Mouse (Mus musculus): ENCODE data around the gene Eef1akmt3. TPM values are rescaled to one million over a fixed set of nuclear protein-coding genes. Genes with fewer than 3 reads are reported as not detected.

Gene Eef1akmt3
- polyA plus RNA-seq, 1 experiment: not detected

- H3K27ac ChIP-seq (replicated peaks; ENCODE audit: low read depth, low read length): no peak overlapping the region
- H3K4me3 ChIP-seq (ENCODE audit: insufficient read depth, low read depth, low read length): peak overlapping the region; percentile 39
- H3K4me1 ChIP-seq (ENCODE audit: control insufficient read depth, insufficient read depth, insufficient read length, low read length): peaks cover 6% of the 10 kb centered on the region
Observed at GRCm38 (mm10) chr10:127048608-127049394, 7.5 kb upstream of the Eef1akmt3 start.

GRCm38 (mm10) chr10:127047954-127048353, 6.6 kb upstream of the Eef1akmt3 start, which contains the start of gene Cyp27b1:
Gene Cyp27b1 (plus strand): TSS chr10:127048250.
- Histone ChIP-seq H3K27ac (replicated peaks; ENCODE audit: low read depth, low read length) (no peak within 1 kb of the TSS), H3K4me1 (ENCODE audit: control insufficient read depth, insufficient read depth, insufficient read length, low read length) (peaks cover 6% of the 10 kb centered on the region), H3K4me3 (ENCODE audit: insufficient read depth, low read depth, low read length) (peak within 1 kb of the TSS; percentile 39)

- Histone ChIP-seq H3K4me1 (ENCODE audit: control insufficient read depth, insufficient read depth, insufficient read length, low read length) (0 out of 2 replicates have a peak, but pooled peaks cover 3% of the 10 kb centered on the region), H3K4me3 (ENCODE audit: insufficient read depth, low read depth, low read length) (no peak overlapping the region; the same call in 1 of the 2 replicates), H3K27ac (replicated peaks; ENCODE audit: low read depth, low read length) (no peak overlapping the region)
Observed at GRCm38 (mm10) chr10:127043187-127043586, 1.9 kb upstream of the Eef1akmt3 start.

GRCm38 (mm10) chr10:127042468-127043115, 1.3 kb upstream of the Eef1akmt3 start:
- no peak overlapping the region for H3K27ac ChIP-seq (replicated peaks; ENCODE audit: low read depth, low read length)
- H3K4me3 ChIP-seq (ENCODE audit: insufficient read depth, low read depth, low read length): peak overlapping the region; percentile 96
- 0 out of 2 replicates have a peak, but pooled peaks cover 3% of the 10 kb centered on the region for H3K4me1 ChIP-seq (ENCODE audit: control insufficient read depth, insufficient read depth, insufficient read length, low read length)

- Histone ChIP-seq H3K27ac (replicated peaks; ENCODE audit: low read depth, low read length) (no peak overlapping the region), H3K4me3 (ENCODE audit: insufficient read depth, low read depth, low read length) (peak overlapping the region; percentile 96), H3K4me1 (ENCODE audit: control insufficient read depth, insufficient read depth, insufficient read length, low read length) (0 out of 2 replicates have a peak, but pooled peaks cover 3% of the 10 kb centered on the region)
Observed at GRCm38 (mm10) chr10:127041774-127042338, 543 bp upstream of the Eef1akmt3 start.

DNA sequence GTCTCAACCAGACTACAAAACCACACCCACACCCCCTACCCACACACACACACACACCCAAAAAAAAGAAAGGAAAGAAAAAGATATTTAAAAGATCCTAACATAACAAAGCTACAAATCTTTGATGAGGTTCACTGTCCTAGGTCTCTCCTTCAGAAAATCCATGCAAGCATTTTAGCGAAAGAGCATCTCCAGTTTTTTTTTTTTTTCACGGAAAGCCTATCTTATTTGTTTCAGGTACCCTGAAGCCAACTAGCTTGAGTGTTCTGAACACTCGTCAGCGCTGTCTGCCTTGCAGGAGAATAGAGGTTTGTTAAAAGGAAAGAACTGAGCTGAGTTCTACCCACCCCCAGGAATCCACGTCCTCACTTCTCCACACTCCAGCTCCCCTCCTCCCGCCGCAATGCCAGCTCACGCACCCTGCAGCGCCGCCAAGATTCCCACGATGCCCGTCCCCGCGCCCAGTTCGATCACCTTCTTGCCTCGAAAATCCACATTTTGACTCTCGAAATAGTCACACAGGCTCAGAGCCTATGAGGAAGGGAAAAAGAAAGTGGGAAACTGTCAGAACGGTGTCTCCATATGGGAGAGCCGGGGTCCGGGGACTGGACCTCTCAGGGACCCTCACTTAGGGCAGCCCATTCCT, 621 bp downstream of the Eef1akmt3 start:
- Histone ChIP-seq H3K27ac (replicated peaks; ENCODE audit: low read depth, low read length) (no peak overlapping the region), H3K4me3 (ENCODE audit: insufficient read depth, low read depth, low read length) (peak overlapping the region; percentile 96), H3K4me1 (ENCODE audit: control insufficient read depth, insufficient read depth, insufficient read length, low read length) (0 out of 2 replicates have a peak, but pooled peaks cover 3% of the 10 kb centered on the region)

DNA sequence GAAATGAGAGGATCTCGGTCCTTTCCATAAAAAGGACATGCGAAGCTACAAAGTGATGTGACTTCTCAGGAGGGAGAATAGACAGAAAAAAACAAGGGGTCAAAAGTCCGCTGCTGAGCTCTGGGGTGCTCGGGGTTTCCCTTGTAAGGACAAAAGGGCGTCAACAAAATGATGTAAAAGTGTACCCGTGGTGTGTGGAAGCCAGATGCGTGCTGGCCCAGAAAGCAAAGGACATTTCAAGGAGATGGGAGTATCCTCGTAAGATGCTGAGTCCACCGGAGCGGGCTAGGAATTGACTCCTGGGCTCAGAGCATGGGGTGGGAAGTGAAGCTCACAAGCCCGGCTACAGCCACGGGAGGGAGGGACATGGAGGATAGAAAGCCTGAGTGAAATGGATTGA, 3.7 kb downstream of the Eef1akmt3 start:
- Histone ChIP-seq H3K4me3 (ENCODE audit: insufficient read depth, low read depth, low read length) (no peak overlapping the region), H3K4me1 (ENCODE audit: control insufficient read depth, insufficient read depth, insufficient read length, low read length) (0 out of 2 replicates have a peak, but pooled peaks cover 3% of the 10 kb centered on the region), H3K27ac (replicated peaks; ENCODE audit: low read depth, low read length) (no peak overlapping the region)

DNA sequence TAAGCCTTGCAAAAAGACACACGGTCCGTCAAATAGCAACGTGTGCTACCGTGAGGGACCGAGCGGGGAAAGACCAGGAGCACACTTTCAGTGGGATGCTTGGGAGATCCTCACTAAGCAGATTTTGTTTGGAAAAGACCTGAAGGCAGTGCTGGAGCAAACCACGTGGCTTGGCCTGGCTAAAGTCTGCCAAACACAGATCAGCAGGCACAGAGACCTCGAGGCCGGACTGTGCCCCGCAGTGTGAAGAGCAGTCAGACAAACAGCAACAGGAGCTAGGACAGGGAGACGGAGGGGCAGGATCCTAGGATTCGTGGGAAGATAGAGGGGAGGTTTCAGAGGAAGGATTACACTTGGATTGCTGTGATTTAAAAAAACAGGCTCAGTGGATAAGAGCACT, 5.0 kb downstream of the Eef1akmt3 start:
- Histone ChIP-seq H3K4me3 (ENCODE audit: insufficient read depth, low read depth, low read length) (no peak overlapping the region), H3K27ac (replicated peaks; ENCODE audit: low read depth, low read length) (no peak overlapping the region), H3K4me1 (ENCODE audit: control insufficient read depth, insufficient read depth, insufficient read length, low read length) (0 out of 2 replicates have a peak, but pooled peaks cover 3% of the 10 kb centered on the region)

DNA sequence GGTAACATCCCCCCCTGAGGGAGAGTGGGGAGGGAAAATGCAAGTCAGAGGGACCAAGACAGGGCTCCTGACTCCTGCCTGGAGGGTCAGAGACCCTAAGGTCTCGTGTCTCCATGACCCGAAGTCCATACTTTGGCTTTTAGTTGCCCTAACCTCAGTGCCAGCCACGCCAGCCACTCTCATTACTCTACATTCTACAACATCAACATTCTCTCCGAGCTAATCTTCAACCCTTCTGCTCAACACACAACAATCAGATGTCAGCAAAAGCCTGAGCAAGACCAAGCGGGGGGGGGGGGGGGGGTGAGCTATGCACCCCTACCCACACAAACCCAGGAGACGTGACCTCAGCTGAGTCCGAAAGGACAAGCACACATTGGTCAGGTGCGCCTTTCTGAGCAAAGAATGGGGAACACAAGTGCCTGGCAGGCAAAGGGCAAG, 8.0 kb downstream of the Eef1akmt3 start:
- H3K4me1 ChIP-seq (ENCODE audit: control insufficient read depth, insufficient read depth, insufficient read length, low read length): no peaks in the 10 kb centered on the region
- H3K4me3 ChIP-seq (ENCODE audit: insufficient read depth, low read depth, low read length): no peak overlapping the region
- H3K27ac ChIP-seq (replicated peaks; ENCODE audit: low read depth, low read length): no peak overlapping the region

DNA sequence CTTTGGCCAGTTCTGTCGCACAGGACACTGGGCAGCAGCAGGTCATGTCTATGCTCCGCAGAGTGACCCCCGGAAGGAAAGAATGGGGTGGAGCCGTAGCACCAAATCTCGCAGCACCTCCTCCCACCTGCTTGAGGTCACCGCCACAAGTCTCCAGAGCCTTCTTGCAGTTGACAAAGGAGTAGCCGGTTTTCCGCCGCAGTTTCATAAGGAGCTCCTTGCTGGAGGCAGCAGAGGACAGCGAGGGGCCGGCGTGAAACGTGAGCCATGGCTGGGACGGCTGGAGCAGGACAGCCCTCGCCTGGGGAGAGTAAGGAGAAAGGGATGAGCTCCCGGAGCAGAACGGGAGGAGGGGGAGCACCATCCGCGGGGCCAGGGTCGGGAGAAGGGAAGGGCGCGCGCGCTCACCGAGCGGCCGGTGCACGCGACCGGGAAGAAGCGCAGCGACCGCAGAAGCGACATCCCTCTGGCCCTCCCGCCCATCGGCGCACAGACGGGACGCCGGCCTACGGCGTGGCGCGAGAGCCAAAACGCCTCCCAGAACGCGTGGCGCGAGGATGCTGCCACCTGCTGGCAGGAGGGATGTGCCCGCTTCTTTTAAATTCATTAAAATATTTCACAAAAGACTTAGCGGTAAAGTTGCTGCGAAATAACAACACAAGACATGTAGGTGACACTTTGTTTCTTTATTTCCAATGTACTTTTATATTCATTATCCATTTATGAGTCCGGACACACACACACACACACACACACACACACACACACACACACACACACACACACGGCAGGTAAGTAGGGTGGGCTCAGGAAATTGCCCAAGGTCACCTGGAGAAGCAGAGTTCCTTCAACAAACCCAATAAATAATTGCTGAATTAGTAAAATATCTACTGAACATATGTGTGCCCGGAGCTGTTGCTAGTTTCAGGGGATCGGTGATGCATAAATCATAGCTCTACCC, 10.7 kb downstream of the Eef1akmt3 start, which contains the start of gene Tsfm:
TSS of gene Tsfm (minus strand) at position 505 of the 961 bp plus-strand sequence.
- no peaks in the 10 kb centered on the region for H3K4me1 ChIP-seq (ENCODE audit: control insufficient read depth, insufficient read depth, insufficient read length, low read length)
- peak within 1 kb of the TSS; percentile 47 for H3K27ac ChIP-seq (replicated peaks; ENCODE audit: low read depth, low read length)
- peak within 1 kb of the TSS; percentile 82 for H3K4me3 ChIP-seq (ENCODE audit: insufficient read depth, low read depth, low read length)

- Histone ChIP-seq H3K4me3 (ENCODE audit: insufficient read depth, low read depth, low read length) (no peak overlapping the region), H3K27ac (replicated peaks; ENCODE audit: low read depth, low read length) (no peak overlapping the region), H3K4me1 (ENCODE audit: control insufficient read depth, insufficient read depth, insufficient read length, low read length) (peaks cover 2% of the 10 kb centered on the region; the same call in 1 of the 2 replicates)
Observed at GRCm38 (mm10) chr10:127018422-127018821, 22.9 kb downstream of the Eef1akmt3 start.

- Histone ChIP-seq H3K4me3 (ENCODE audit: insufficient read depth, low read depth, low read length) (no peak overlapping the region), H3K4me1 (ENCODE audit: control insufficient read depth, insufficient read depth, insufficient read length, low read length) (no peaks in the 10 kb centered on the region), H3K27ac (replicated peaks; ENCODE audit: low read depth, low read length) (no peak overlapping the region)
Observed at GRCm38 (mm10) chr10:127017071-127017470, 24.2 kb downstream of the Eef1akmt3 start.

GRCm38 (mm10) chr10:127016488-127016887, 24.8 kb downstream of the Eef1akmt3 start:
- no peaks in the 10 kb centered on the region for H3K4me1 ChIP-seq (ENCODE audit: control insufficient read depth, insufficient read depth, insufficient read length, low read length)
- H3K27ac ChIP-seq (replicated peaks; ENCODE audit: low read depth, low read length): no peak overlapping the region
- H3K4me3 ChIP-seq (ENCODE audit: insufficient read depth, low read depth, low read length): no peak overlapping the region

DNA sequence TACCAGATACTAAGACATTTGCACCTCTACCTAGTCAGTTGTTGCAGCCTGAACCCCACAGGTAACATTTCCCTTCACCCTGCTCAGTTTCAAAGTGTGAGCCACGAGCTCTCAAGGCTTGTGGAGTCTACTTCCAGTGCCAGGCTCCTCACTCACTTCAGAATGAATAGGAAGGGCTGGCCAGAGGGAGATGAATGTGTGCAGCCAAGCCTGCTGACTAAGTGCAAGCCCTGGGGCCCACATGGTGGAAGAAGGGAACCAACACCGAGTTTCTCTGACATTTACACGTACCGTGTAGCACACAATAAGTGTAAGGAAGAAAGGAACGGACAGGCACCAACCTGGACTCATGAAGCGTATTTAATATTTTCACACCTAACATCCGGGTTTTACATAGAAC, 37.5 kb downstream of the Eef1akmt3 start:
- H3K27ac ChIP-seq (replicated peaks; ENCODE audit: low read depth, low read length): no peak overlapping the region
- no peaks in the 10 kb centered on the region for H3K4me1 ChIP-seq (ENCODE audit: control insufficient read depth, insufficient read depth, insufficient read length, low read length)
- H3K4me3 ChIP-seq (ENCODE audit: insufficient read depth, low read depth, low read length): no peak overlapping the region

Measured in brown adipose tissue, adult 24 weeks (tissue).